Mouse (Mus musculus) hindbrain, embryonic 12.5 days (tissue): ENCODE data around the gene Nr1h2. TPM values are rescaled to one million over a fixed set of nuclear protein-coding genes. Genes with fewer than 3 reads are reported as not detected.

Experiments
- ATAC-seq: fragments of 200-750 bp; cut with Nextera tagmentation; 2 replicates; pipeline ENCODE4 v1.8.0; 2017; ENCODE audit warnings: moderate TSS enrichment; ENCODE audit not compliant: low FRiP score
- H3K27ac ChIP-seq: fragments of 300-500 bp; sonication (generic); 2 replicates; pipeline ENCODE4 v1.5.1; 2016; ENCODE audit warnings: mild to moderate bottlenecking
- H3K27me3 ChIP-seq: fragments of 300-500 bp; sonication (generic); 2 replicates; pipeline ENCODE4 v1.6.1; 2016; ENCODE audit warnings: mild to moderate bottlenecking
- H3K36me3 ChIP-seq: fragments of 300-500 bp; sonication (generic); 2 replicates; pipeline ENCODE4 v1.6.1; 2016; ENCODE audit warnings: mild to moderate bottlenecking
- H3K4me1 ChIP-seq: fragments of 300-500 bp; sonication (generic); 2 replicates; pipeline ENCODE4 v1.6.1; 2016
- H3K4me2 ChIP-seq: fragments of 300-500 bp; sonication (generic); replicated peaks from 2 replicates; pipeline ENCODE4 v1.6.1; 2016; ENCODE audit warnings: mild to moderate bottlenecking
- H3K4me3 ChIP-seq: fragments of 300-500 bp; sonication (generic); 2 replicates; pipeline ENCODE4 v1.5.1; 2016; ENCODE audit warnings: mild to moderate bottlenecking
- H3K9ac ChIP-seq: fragments of 300-500 bp; sonication (generic); 2 replicates; pipeline ENCODE4 v1.6.1; 2016; ENCODE audit warnings: mild to moderate bottlenecking, moderate library complexity
- H3K9me3 ChIP-seq: fragments of 300-500 bp; sonication (generic); replicated peaks from 2 replicates; pipeline ENCODE4 v1.6.1; 2016; ENCODE audit warnings: mild to moderate bottlenecking
- WGBS: fragments of 180-500 bp; shearing (Covaris S2); methylation state at CpG from one replicate; pipeline ENCODE4 v1.1.7; 2016; 5-methylcytosine and 5-hydroxymethylcytosine counted together
- polyA plus RNA-seq: library from polyadenylated mRNA; unstranded; fragments of >200 nt; fragmentation: Nextera tagmentation; extraction: Ambion mirVana; gene quantifications from 2 replicates; pipeline ENCODE4 v1.2.1, GENCODE M21; 2016

Gene Nr1h2
- polyA plus RNA-seq, 1 experiment from 2014 or later = 71.5 TPM

DNA sequence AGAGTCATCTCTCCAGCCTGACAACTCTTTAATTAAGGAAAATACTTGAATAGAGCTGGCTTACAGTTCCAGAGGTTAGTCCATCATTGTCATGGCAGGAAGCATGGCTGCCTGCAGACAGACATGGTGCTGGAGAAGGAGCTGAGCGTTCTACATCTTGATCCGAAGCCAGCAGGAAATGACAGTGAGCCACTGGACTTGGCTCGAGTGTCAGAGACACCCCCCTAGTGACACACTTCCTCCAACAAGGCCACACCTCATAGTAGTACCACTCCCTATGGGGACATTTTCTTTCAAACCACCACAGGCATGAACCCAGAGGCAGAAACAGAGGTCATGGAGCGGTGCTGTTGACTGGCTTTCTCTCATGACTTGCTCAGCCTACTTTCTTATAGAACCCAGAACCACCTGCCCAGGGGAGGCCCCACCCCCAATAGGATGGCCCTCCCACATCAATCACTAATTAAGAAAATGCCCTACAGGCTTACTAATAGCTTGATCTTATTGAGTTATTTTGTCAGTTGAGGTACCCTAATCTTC, 30.6 kb upstream of the Nr1h2 start:
- peaks cover 29% of the 10 kb centered on the region for H3K27me3 ChIP-seq
- ATAC-seq = no peak
- no peak overlapping the region for H3K4me3 ChIP-seq
- H3K9me3 ChIP-seq = no peaks in the 10 kb centered on the region
- no peak overlapping the region for H3K4me2 ChIP-seq
- peaks cover 19% of the 10 kb centered on the region for H3K4me1 ChIP-seq
- no peaks in the 10 kb centered on the region for H3K36me3 ChIP-seq
- H3K27ac ChIP-seq = no peak overlapping the region
- no peak overlapping the region for H3K9ac ChIP-seq
- WGBS = 88% methylated on average over 4 of the region's 4 CpGs

DNA sequence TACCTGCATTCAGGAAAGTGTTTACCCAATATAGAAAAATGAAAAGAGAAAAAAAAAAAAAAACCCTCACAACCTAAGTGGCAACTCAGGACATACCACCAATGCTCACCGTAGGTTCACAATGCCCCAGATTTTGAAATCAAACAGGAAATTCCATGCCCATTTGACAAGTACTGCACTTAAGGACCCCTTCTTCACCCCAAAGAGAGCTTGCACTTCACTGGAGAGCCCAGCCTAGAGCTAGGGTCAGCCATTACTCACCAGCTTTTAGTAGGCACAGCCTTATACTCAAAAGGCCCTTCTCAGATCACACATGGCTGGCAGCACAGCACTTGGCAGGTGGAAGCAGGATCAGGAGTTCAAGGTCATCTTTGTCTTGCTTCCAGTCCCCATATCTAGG, 29.4 kb upstream of the Nr1h2 start:
- Histone ChIP-seq H3K4me3 (no peak overlapping the region), H3K27me3 (peaks cover 22% of the 10 kb centered on the region), H3K4me1 (peaks cover 9% of the 10 kb centered on the region), H3K9ac (no peak overlapping the region), H3K36me3 (no peaks in the 10 kb centered on the region), H3K9me3 (0 out of 2 replicates have a peak, but pooled peaks cover 4% of the 10 kb centered on the region), H3K4me2 (no peak overlapping the region), H3K27ac (no peak overlapping the region)
- ATAC-seq = no peak
- 86% methylated on average over 1 of the region's 1 CpGs for WGBS

DNA sequence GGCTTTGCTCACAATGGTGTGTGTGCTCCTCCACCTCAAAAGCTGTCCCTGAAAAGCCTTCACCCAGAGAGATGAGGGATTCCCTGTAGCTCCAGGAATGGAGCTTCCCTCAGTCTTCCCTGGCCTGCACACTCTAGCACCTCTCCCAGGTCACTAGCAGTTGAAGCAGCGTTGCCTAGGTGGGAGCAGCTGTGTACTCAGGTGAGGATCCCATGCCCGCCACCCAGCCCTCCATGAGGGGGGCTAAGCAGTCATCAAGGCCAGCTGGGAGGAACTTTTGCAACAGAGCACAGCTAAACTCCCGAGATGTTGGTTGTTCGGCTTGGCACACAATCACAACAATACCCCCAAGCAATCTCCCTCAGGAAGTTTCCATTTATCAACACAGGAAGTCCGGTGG, 29.0 kb upstream of the Nr1h2 start:
- no peak overlapping the region for H3K4me3 ChIP-seq
- 90% methylated on average over 5 of the region's 5 CpGs for WGBS

GRCm38 (mm10) chr7:44581637-44582036, 27.9 kb upstream of the Nr1h2 start:
- no peak for ATAC-seq
- Histone ChIP-seq H3K4me3 (no peak overlapping the region), H3K9me3 (0 out of 2 replicates have a peak, but pooled peaks cover 4% of the 10 kb centered on the region), H3K4me1 (no peaks in the 10 kb centered on the region), H3K9ac (no peak overlapping the region), H3K27ac (no peak overlapping the region), H3K27me3 (peaks cover 9% of the 10 kb centered on the region), H3K4me2 (no peak overlapping the region), H3K36me3 (no peaks in the 10 kb centered on the region)
- WGBS = 83% methylated on average over 6 of the region's 6 CpGs

More for the DNA sequence above, 29.0 kb upstream of the Nr1h2 start:
- ATAC-seq = no peak
- peaks cover 18% of the 10 kb centered on the region for H3K27me3 ChIP-seq
- H3K4me2 ChIP-seq = no peak overlapping the region
- no peaks in the 10 kb centered on the region for H3K36me3 ChIP-seq
- no peak overlapping the region for H3K27ac ChIP-seq
- H3K4me1 ChIP-seq = peaks cover 5% of the 10 kb centered on the region; the same call in 1 of the 2 replicates
- 0 out of 2 replicates have a peak, but pooled peaks cover 4% of the 10 kb centered on the region for H3K9me3 ChIP-seq
- no peak overlapping the region for H3K9ac ChIP-seq

- no peak overlapping the region for H3K4me2 ChIP-seq
Measured at GRCm38 (mm10) chr7:44576333-44576844, 22.6 kb upstream of the Nr1h2 start.

GRCm38 (mm10) chr7:44572956-44573484, 19.3 kb upstream of the Nr1h2 start:
- 76% methylated on average over 5 of the region's 5 CpGs for WGBS
- H3K4me1 ChIP-seq = no peaks in the 10 kb centered on the region; the same call in 1 of the 2 replicates
- no peak for ATAC-seq
- no peak overlapping the region for H3K4me2 ChIP-seq
- H3K27me3 ChIP-seq = no peaks in the 10 kb centered on the region
- no peak overlapping the region for H3K4me3 ChIP-seq
- H3K36me3 ChIP-seq = no peaks in the 10 kb centered on the region
- H3K9me3 ChIP-seq = no peaks in the 10 kb centered on the region
- H3K9ac ChIP-seq = no peak overlapping the region
- H3K27ac ChIP-seq = no peak overlapping the region

More at GRCm38 (mm10) chr7:44576333-44576844, 22.6 kb upstream of the Nr1h2 start:
- H3K27me3 ChIP-seq = no peaks in the 10 kb centered on the region
- no peak for ATAC-seq
- no peaks in the 10 kb centered on the region for H3K36me3 ChIP-seq
- H3K4me1 ChIP-seq = no peaks in the 10 kb centered on the region; the same call in 1 of the 2 replicates
- H3K9me3 ChIP-seq = 0 out of 2 replicates have a peak, but pooled peaks cover 4% of the 10 kb centered on the region
- no peak overlapping the region for H3K4me3 ChIP-seq
- H3K27ac ChIP-seq = no peak overlapping the region
- H3K9ac ChIP-seq = no peak overlapping the region
- WGBS = 50% methylated on average over 5 of the region's 5 CpGs

GRCm38 (mm10) chr7:44572213-44572701, 18.5 kb upstream of the Nr1h2 start, which contains the start of gene Napsa:
Napsa (plus strand) TSS chr7:44572380.
- H3K4me2 ChIP-seq = no peak within 1 kb of the TSS
- no peaks in the 10 kb centered on the region for H3K9me3 ChIP-seq
- H3K27me3 ChIP-seq = no peaks in the 10 kb centered on the region
- H3K9ac ChIP-seq = no peak within 1 kb of the TSS
- no peaks in the 10 kb centered on the region for H3K36me3 ChIP-seq
- H3K4me3 ChIP-seq = no peak within 1 kb of the TSS
- no peaks in the 10 kb centered on the region; the same call in 1 of the 2 replicates for H3K4me1 ChIP-seq
- no peak within 1 kb of the TSS for H3K27ac ChIP-seq
- WGBS = 35% methylated on average over 7 of the region's 7 CpGs
- no peak for ATAC-seq

GRCm38 (mm10) chr7:44571811-44572210, 18.1 kb upstream of the Nr1h2 start:
- 30% methylated on average over 4 of the region's 4 CpGs for WGBS
- H3K4me2 ChIP-seq = no peak overlapping the region
- H3K4me1 ChIP-seq = no peaks in the 10 kb centered on the region; the same call in 1 of the 2 replicates
- no peak overlapping the region for H3K27ac ChIP-seq
- ATAC-seq = no peak
- no peaks in the 10 kb centered on the region for H3K9me3 ChIP-seq
- no peak overlapping the region for H3K9ac ChIP-seq
- H3K27me3 ChIP-seq = no peaks in the 10 kb centered on the region
- no peak overlapping the region for H3K4me3 ChIP-seq
- no peaks in the 10 kb centered on the region for H3K36me3 ChIP-seq

GRCm38 (mm10) chr7:44570989-44571388, 17.2 kb upstream of the Nr1h2 start:
- ATAC-seq = no peak

DNA sequence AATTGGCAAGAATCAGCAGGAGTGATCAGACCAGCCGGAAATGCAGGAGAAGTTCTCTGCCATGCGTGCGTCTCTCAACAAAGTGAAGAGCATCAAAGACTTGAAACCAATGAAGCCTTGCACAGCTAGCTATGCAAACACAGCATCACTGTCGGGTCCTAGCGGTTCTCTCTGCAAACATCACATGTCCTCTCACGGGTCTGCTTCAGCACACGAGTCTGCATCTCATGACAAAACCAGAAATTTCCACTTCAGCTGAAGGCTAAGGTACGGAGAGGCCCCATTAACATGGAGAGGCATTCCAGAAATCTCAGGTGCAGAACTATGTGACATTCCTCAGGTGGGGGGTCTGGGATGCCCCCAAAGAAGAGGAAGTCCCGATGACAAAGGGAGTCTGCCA, 15.1 kb upstream of the Nr1h2 start:
- H3K27ac ChIP-seq = no peak overlapping the region
- no peak overlapping the region for H3K4me3 ChIP-seq
- no peak overlapping the region for H3K4me2 ChIP-seq
- no peaks in the 10 kb centered on the region for H3K9me3 ChIP-seq
- WGBS = 76% methylated on average over 9 of the region's 9 CpGs
- ATAC-seq = no peak
- no peaks in the 10 kb centered on the region for H3K36me3 ChIP-seq
- no peaks in the 10 kb centered on the region; the same call in 1 of the 2 replicates for H3K4me1 ChIP-seq
- no peaks in the 10 kb centered on the region for H3K27me3 ChIP-seq
- H3K9ac ChIP-seq = no peak overlapping the region; the same call in 1 of the 2 replicates

More at GRCm38 (mm10) chr7:44570989-44571388, 17.2 kb upstream of the Nr1h2 start:
- no peak overlapping the region for H3K9ac ChIP-seq
- no peaks in the 10 kb centered on the region for H3K27me3 ChIP-seq
- H3K9me3 ChIP-seq = no peaks in the 10 kb centered on the region
- WGBS = 83% methylated on average over 6 of the region's 6 CpGs
- no peak overlapping the region for H3K27ac ChIP-seq
- no peaks in the 10 kb centered on the region; the same call in 1 of the 2 replicates for H3K4me1 ChIP-seq
- no peak overlapping the region for H3K4me3 ChIP-seq
- no peak overlapping the region for H3K4me2 ChIP-seq
- no peaks in the 10 kb centered on the region for H3K36me3 ChIP-seq

GRCm38 (mm10) chr7:44565414-44565813, 11.7 kb upstream of the Nr1h2 start:
- Histone ChIP-seq H3K4me1 (no peaks in the 10 kb centered on the region), H3K4me3 (no peak overlapping the region), H3K36me3 (no peaks in the 10 kb centered on the region), H3K27me3 (no peaks in the 10 kb centered on the region; the same call in 1 of the 2 replicates), H3K4me2 (no peak overlapping the region), H3K27ac (no peak overlapping the region), H3K9ac (no peak overlapping the region), H3K9me3 (no peaks in the 10 kb centered on the region)
- 76% methylated on average over 6 of the region's 6 CpGs for WGBS
- no peak for ATAC-seq

DNA sequence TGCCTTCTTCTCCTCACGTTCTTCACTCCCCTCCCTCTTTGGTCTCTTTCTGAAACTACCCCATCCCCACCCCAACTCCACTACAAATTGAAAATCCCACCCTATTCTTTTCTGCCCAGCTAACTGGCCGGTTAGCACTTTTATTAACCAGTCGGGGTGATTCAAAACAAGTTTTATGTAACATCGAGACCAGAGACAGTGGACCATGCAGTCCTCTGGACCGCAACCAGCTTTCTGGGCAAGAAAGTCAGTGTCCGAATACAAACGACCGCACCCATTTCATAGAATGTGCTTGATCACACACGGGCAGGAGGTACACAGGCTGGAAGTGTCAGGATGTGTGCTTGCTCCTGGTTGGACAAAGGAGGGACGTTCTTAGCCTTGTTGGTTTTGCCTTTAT, 10.7 kb upstream of the Nr1h2 start:
- no peak overlapping the region for H3K27ac ChIP-seq
- H3K4me3 ChIP-seq = no peak overlapping the region
- no peaks in the 10 kb centered on the region for H3K4me1 ChIP-seq
- no peak overlapping the region for H3K9ac ChIP-seq
- H3K36me3 ChIP-seq = no peaks in the 10 kb centered on the region
- WGBS = 89% methylated on average over 10 of the region's 10 CpGs
- H3K9me3 ChIP-seq = no peaks in the 10 kb centered on the region
- H3K27me3 ChIP-seq = no peaks in the 10 kb centered on the region; the same call in 1 of the 2 replicates
- ATAC-seq = no peak
- H3K4me2 ChIP-seq = no peak overlapping the region
